Mouse (Mus musculus) CD4-positive, CD25-positive, alpha-beta regulatory T cell, adult 4 months (primary cell): ENCODE results near the gene Cntfr. TPM values are rescaled to one million over a fixed set of nuclear protein-coding genes. Genes with fewer than 3 reads are reported as not detected.

Source experiments
- ATAC-seq: one replicate; pipeline ENCODE4 v1.8.0; 2017
- polyA plus RNA-seq, 2 experiments: library from polyadenylated mRNA; unstranded; fragments of 100-300 nt; shearing (Covaris generic); gene quantifications; one replicate each; pipeline ENCODE4 v1.2.1; 2017

Cntfr gene
- polyA plus RNA-seq, 2 experiments from 2014 or later = not detected

DNA sequence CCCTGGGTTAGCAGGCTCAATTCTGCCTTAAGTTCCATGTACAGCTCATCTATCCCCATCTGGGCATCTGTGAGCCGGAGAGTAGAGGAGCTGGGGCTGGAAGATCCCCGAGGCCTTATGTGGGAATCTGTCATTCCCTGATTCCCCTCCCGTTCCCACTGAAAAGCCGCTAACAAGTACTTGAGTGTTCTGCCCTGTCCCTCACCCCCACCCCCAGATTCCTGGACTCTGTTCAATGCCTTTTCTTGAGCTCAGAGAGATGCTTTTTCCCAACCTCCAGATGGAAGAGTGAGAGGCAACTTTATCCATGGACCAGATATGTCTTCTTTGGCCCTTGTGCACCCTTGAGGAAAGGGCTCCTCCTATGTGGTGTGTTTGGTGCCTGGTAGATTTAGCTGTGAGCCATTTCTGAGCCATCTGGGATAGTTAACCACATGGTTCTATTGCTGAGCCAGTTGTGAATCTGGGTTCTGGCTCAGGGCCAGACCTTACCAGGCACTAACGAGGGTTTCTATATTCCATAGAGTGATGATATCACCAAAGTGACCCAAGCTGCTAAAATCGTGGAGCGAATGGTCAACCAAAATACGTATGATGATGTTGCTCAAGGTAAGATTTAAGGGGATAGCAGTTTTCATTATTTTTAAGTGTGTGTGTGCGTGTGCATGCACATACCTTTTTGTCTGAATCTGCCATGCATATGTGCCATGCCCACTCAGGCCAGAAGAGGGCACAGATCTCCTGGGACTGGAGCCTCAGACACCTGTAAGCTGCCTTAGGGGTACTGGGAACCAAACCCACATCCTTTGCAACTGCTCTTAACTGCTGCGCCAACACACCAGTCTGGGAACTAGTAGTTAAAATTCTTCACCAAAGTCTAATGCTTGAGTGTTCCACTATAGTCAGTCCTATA, 87.0 kb downstream of the Cntfr start:
- no peak for ATAC-seq

Other genes with a start within 250 kb of the Cntfr start
- gene Kif24, start 232.2 kb downstream of the Cntfr start, polyA plus RNA-seq = 1 to 10 TPM; 1.6 to 1.7 TPM
- gene Nudt2, start 231.9 kb downstream of the Cntfr start, polyA plus RNA-seq = 10 to 100 TPM; 16.7 to 21.5 TPM
- not detected for gene AI464131, start 194.0 kb downstream of the Cntfr start, polyA plus RNA-seq
- gene 1110017D15Rik, start 179.8 kb downstream of the Cntfr start, polyA plus RNA-seq = not detected
- gene Fam219a, start 127.6 kb downstream of the Cntfr start, polyA plus RNA-seq = under 1 TPM; 0.52 to 0.56 TPM
- not detected for gene Dnaic1, start 127.3 kb downstream of the Cntfr start, polyA plus RNA-seq
- not detected for gene Enho, start 56.8 kb downstream of the Cntfr start, polyA plus RNA-seq
- 10 to 100 TPM in 1 of 2 experiments, 1 to 10 TPM in 1; 10.0 to 14.0 TPM for gene Il11ra1, start 2.9 kb upstream of the Cntfr start, polyA plus RNA-seq
- gene Rpp25l, start 16.4 kb upstream of the Cntfr start, polyA plus RNA-seq = 10 to 100 TPM; 57.2 to 58.2 TPM
- 10 to 100 TPM; 91.6 to 93.7 TPM for gene Dctn3, start 26.1 kb upstream of the Cntfr start, polyA plus RNA-seq
- not detected for gene Arid3c, start 34.1 kb upstream of the Cntfr start, polyA plus RNA-seq
- 100 to 1,000 TPM in 1 of 2 experiments, 10 to 100 TPM in 1; 70.1 to 104 TPM for gene Galt, start 58.1 kb upstream of the Cntfr start, polyA plus RNA-seq
- gene Sigmar1, start 59.1 kb upstream of the Cntfr start, polyA plus RNA-seq = 10 to 100 TPM; 42.8 to 48.9 TPM
- 10 to 100 TPM in 1 of 2 experiments, 1 to 10 TPM in 1; 9.0 to 10.9 TPM for gene Ccl27a, start 77.2 kb upstream of the Cntfr start, polyA plus RNA-seq
- gene Gm21541, start 206.5 kb upstream of the Cntfr start, polyA plus RNA-seq = not detected
- gene Gm20878, start 244.5 kb upstream of the Cntfr start, polyA plus RNA-seq = 1 to 10 TPM; 1.2 to 1.6 TPM